Mouse (Mus musculus) retina, embryonic 14.5 days (tissue): Measurements from ENCODE around the gene Slc8a2.

Experiments used
- DNase-seq: peaks from one replicate; pipeline ENCODE4 v3.0.0-alpha.2; 2015; ENCODE audit warnings: low spot score

Gene Slc8a2

GRCm38 (mm10) chr7:16125829-16126228, 3.8 kb upstream of the Slc8a2 start:
- DNase-seq: no peak

GRCm38 (mm10) chr7:16128344-16128743, 1.3 kb upstream of the Slc8a2 start:
- DNase-seq: no peak

- no peak for DNase-seq
Observed at GRCm38 (mm10) chr7:16128899-16129298, 727 bp upstream of the Slc8a2 start.

GRCm38 (mm10) chr7:16129846-16130691, 443 bp downstream of the Slc8a2 start:
- peak; percentile 84 for DNase-seq

GRCm38 (mm10) chr7:16130956-16131634, 1.5 kb downstream of the Slc8a2 start:
- peak; percentile 18 for DNase-seq

GRCm38 (mm10) chr7:16132161-16132581, 2.5 kb downstream of the Slc8a2 start:
- peak; percentile 9 for DNase-seq

GRCm38 (mm10) chr7:16132926-16133325, 3.3 kb downstream of the Slc8a2 start:
- DNase-seq: no peak

- DNase-seq: no peak
Observed at GRCm38 (mm10) chr7:16133691-16134090, 4.1 kb downstream of the Slc8a2 start.

- DNase-seq: peak; percentile 34
Observed at GRCm38 (mm10) chr7:16134951-16135392, 5.3 kb downstream of the Slc8a2 start.

- no peak for DNase-seq
Observed at GRCm38 (mm10) chr7:16146489-16147410, 17.1 kb downstream of the Slc8a2 start.

GRCm38 (mm10) chr7:16147643-16148042, 18.0 kb downstream of the Slc8a2 start:
- DNase-seq: peak; percentile 74

GRCm38 (mm10) chr7:16149241-16149640, 19.6 kb downstream of the Slc8a2 start:
- no peak for DNase-seq

GRCm38 (mm10) chr7:16150191-16151145, 20.8 kb downstream of the Slc8a2 start:
- DNase-seq: no peak

- peak; percentile 77 for DNase-seq
Observed at GRCm38 (mm10) chr7:16153522-16153921, 23.9 kb downstream of the Slc8a2 start.

GRCm38 (mm10) chr7:16155132-16155872, 25.7 kb downstream of the Slc8a2 start:
- no peak for DNase-seq

GRCm38 (mm10) chr7:16156105-16156714, 26.6 kb downstream of the Slc8a2 start:
- DNase-seq: no peak

- no peak for DNase-seq
Observed at GRCm38 (mm10) chr7:16158735-16159134, 29.1 kb downstream of the Slc8a2 start.

GRCm38 (mm10) chr7:16160702-16161101, 31.1 kb downstream of the Slc8a2 start:
- no peak for DNase-seq

- DNase-seq: no peak
Observed at GRCm38 (mm10) chr7:16161302-16161701, 31.7 kb downstream of the Slc8a2 start.

GRCm38 (mm10) chr7:16162036-16162435, 32.4 kb downstream of the Slc8a2 start:
- no peak for DNase-seq
